Comparison of ENCODE assay signal across 12 mouse cellular contexts in the genomic region with DNA sequence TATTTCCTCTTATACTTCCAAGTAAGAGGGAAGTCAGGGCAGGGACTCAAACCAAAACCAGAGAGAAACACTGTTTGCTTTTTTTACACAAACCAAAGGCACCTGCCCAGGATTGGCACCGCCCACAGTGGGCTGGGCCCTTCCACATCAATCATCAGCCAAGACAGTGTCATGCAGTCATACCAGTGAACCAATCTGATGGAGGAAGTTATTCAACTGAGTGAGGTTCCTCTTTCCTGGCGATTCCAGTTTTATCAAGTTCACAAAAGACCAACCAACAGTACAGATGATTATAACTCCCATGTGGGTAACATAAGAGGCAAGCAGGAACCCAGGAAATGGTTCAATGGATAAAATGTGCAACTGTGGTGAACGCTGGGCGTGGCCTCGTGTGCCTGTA.
DNase-seq lines count a peak whose midpoint lies in the region; ATAC-seq and TF ChIP-seq lines count a peak whose summit lies in the region.
"Had no signal": no experiment of that assay in that cellular context is flagged by ENCODE, and none has a peak within 500 bp of the region (broad histone marks: within the 10 kb centered on the region; RNA-seq: fewer than 3 reads in every experiment).

No protein-coding gene starts in this region.

- 55% methylated on average over 5 of the region's 5 CpGs for WGBS in large intestine, adult 2 months
- WGBS in stomach, postnatal 0 days = 71% methylated on average over 5 of the region's 5 CpGs

- no peak overlapping the region for H3K9ac ChIP-seq in stomach, postnatal 0 days (ENCODE audit: low read length)

- intact Hi-C loops in heart, postnatal 14 days (cut with DNase I) = no loop called here

- ATAC-seq in stomach, postnatal 0 days (ENCODE audit: low FRiP score, low TSS enrichment) = peak; percentile 87
- ATAC-seq: activated CD4-positive, CD25-positive, alpha-beta regulatory T cell, adult 4 months had no signal

- no peak overlapping the region for H3K4me3 ChIP-seq in stomach, postnatal 0 days (ENCODE audit: low read depth, low read length)
- H3K4me3 ChIP-seq: hindbrain, embryonic 10.5 days had no signal

- H3K36me3 ChIP-seq in stomach, postnatal 0 days (ENCODE audit: control insufficient read depth, insufficient read depth, low read length) = no peaks in the 10 kb centered on the region
- H3K36me3 ChIP-seq: hindbrain, embryonic 10.5 days had no signal

- DNase-seq in heart, adult 11 months = peak; percentile 93
- DNase-seq in heart, postnatal 14 days = no peak
- DNase-seq in spleen, adult 18-20 months = peak; percentile 25 to 35
- no peak for DNase-seq in spleen, adult 12 weeks (ENCODE audit: low spot score)
- peak; percentile 13 for DNase-seq in large intestine, adult 2 months (ENCODE audit: low read depth, low spot score)
- DNase-seq in stomach, postnatal 0 days (ENCODE audit: low spot score) = peak; percentile 47
- DNase-seq in embryo, embryonic 11 days = no peak
- DNase-seq in retina, embryonic 14.5 days (ENCODE audit: low spot score) = no peak
- DNase-seq: right cerebral cortex, postnatal 14 days had no signal

- no peak for TF ChIP-seq EP300 in stomach, postnatal 0 days (optimal IDR thresholded peaks at IDR 0.05)

- no peak for TF ChIP-seq CTCF in stomach, postnatal 0 days (IDR thresholded peaks at IDR 0.05; ENCODE audit: low read depth)

- H3K27me3 ChIP-seq in stomach, postnatal 0 days (ENCODE audit: control insufficient read depth, insufficient read depth, low read length) = no peaks in the 10 kb centered on the region

- no peak overlapping the region for H3K27ac ChIP-seq in stomach, postnatal 0 days (replicated peaks)
- H3K27ac ChIP-seq: hindbrain, embryonic 10.5 days; macrophage had no signal

- H3K9me3 ChIP-seq in stomach, postnatal 0 days (ENCODE audit: control insufficient read depth, low read length) = no peaks in the 10 kb centered on the region
- H3K9me3 ChIP-seq: hindbrain, embryonic 10.5 days had no signal

- H3K4me1 ChIP-seq in stomach, postnatal 0 days (replicated peaks; ENCODE audit: control insufficient read depth, insufficient read depth) = no peaks in the 10 kb centered on the region

- no peak overlapping the region for H3K4me2 ChIP-seq in stomach, postnatal 0 days (replicated peaks; ENCODE audit: low read depth)

Comparison
In these comparisons a context has a peak if more than half of its experiments do, and no peak if none do; other contexts are left out.
1. DNase-seq: peak in heart, adult 11 months (single experiment), spleen, adult 18-20 months (2 of 2), large intestine, adult 2 months (single experiment) and stomach, postnatal 0 days (single experiment); none in heart, postnatal 14 days (0 of 2), spleen, adult 12 weeks (single experiment), embryo, embryonic 11 days (single experiment) and retina, embryonic 14.5 days (single experiment).